Mouse (Mus musculus): ENCODE results near the gene Cyth3.
A peak's percentile ranks its signal among the peaks of the same experiment; 100 is the strongest.

Cyth3 gene

GRCm38 (mm10) chr5:143616116-143616515, 6.1 kb upstream of the Cyth3 start:
- DNase-seq (ENCODE audit: low spot score in 2 of 2) = no peak

GRCm38 (mm10) chr5:143616657-143617329, 5.5 kb upstream of the Cyth3 start:
- DNase-seq (ENCODE audit: low spot score in 2 of 2) = no peak

- no peak for DNase-seq (ENCODE audit: low spot score in 2 of 2)
Measured at GRCm38 (mm10) chr5:143617487-143618209, 4.6 kb upstream of the Cyth3 start.

GRCm38 (mm10) chr5:143618585-143618984, 3.7 kb upstream of the Cyth3 start:
- no peak for DNase-seq (ENCODE audit: low spot score in 2 of 2)

GRCm38 (mm10) chr5:143620196-143620595, 2.1 kb upstream of the Cyth3 start:
- DNase-seq (ENCODE audit: low spot score in 2 of 2) = no peak

GRCm38 (mm10) chr5:143620941-143621340, 1.3 kb upstream of the Cyth3 start:
- peak; percentile 77 to 84 for DNase-seq (ENCODE audit: low spot score in 2 of 2)

- DNase-seq (ENCODE audit: low spot score in 2 of 2) = no peak
Measured at GRCm38 (mm10) chr5:143622623-143623150, 440 bp downstream of the Cyth3 start.

- no peak for DNase-seq (ENCODE audit: low spot score in 2 of 2)
Measured at GRCm38 (mm10) chr5:143623356-143624295, 1.4 kb downstream of the Cyth3 start.

GRCm38 (mm10) chr5:143624449-143624848, 2.2 kb downstream of the Cyth3 start:
- DNase-seq (ENCODE audit: low spot score in 2 of 2) = no peak

- DNase-seq (ENCODE audit: low spot score in 2 of 2) = no peak
Measured at GRCm38 (mm10) chr5:143625497-143625896, 3.2 kb downstream of the Cyth3 start.

- no peak for DNase-seq (ENCODE audit: low spot score in 2 of 2)
Measured at GRCm38 (mm10) chr5:143625940-143626588, 3.8 kb downstream of the Cyth3 start.

- DNase-seq (ENCODE audit: low spot score in 2 of 2) = no peak
Measured at GRCm38 (mm10) chr5:143627507-143627906, 5.3 kb downstream of the Cyth3 start.

- DNase-seq (ENCODE audit: low spot score in 2 of 2) = no peak
Measured at GRCm38 (mm10) chr5:143627926-143628325, 5.7 kb downstream of the Cyth3 start.

- no peak for DNase-seq (ENCODE audit: low spot score in 2 of 2)
Measured at GRCm38 (mm10) chr5:143629686-143630085, 7.4 kb downstream of the Cyth3 start.

GRCm38 (mm10) chr5:143630214-143630613, 8.0 kb downstream of the Cyth3 start:
- DNase-seq (ENCODE audit: low spot score in 2 of 2) = no peak

GRCm38 (mm10) chr5:143630738-143631137, 8.5 kb downstream of the Cyth3 start:
- DNase-seq (ENCODE audit: low spot score in 2 of 2) = no peak

GRCm38 (mm10) chr5:143631559-143631958, 9.3 kb downstream of the Cyth3 start:
- no peak for DNase-seq (ENCODE audit: low spot score in 2 of 2)

GRCm38 (mm10) chr5:143632674-143633557, 10.7 kb downstream of the Cyth3 start:
- no peak for DNase-seq (ENCODE audit: low spot score in 2 of 2)

GRCm38 (mm10) chr5:143633558-143633871, 11.3 kb downstream of the Cyth3 start:
- DNase-seq (ENCODE audit: low spot score in 2 of 2) = no peak

GRCm38 (mm10) chr5:143633877-143634276, 11.6 kb downstream of the Cyth3 start:
- no peak for DNase-seq (ENCODE audit: low spot score in 2 of 2)
